10 mouse cellular contexts compared by ENCODE assay signal in the genomic region with DNA sequence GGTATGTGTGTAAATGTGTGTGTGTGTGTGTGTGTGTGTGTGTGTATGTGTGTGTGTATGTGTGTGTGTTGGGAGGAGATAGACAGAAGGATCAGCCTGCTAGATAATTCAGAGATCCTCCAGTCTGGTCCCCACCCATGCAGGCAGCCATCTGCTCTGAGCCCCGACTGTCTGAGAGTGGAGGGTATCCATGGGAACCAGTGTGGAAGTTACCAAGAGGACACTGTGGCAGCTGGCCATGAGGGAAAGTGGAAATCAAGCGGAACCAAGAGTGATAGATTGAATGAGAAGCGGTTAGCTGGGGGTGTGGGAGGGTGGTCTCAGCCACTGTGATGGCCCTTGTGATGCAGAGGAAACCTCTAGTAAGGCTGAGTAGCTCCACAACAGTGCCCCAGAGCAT. TPM values are rescaled to one million over a fixed set of nuclear protein-coding genes. Genes with fewer than 3 reads are reported as not detected.
DNase-seq lines count a peak whose midpoint lies in the region; ATAC-seq lines count a peak whose summit lies in the region.
"Had no signal": no experiment of that assay in that cellular context is flagged by ENCODE, and none has a peak within 500 bp of the region (broad histone marks: within the 10 kb centered on the region; RNA-seq: fewer than 3 reads in every experiment).

No protein-coding gene starts in this region.

- peak overlapping the region; percentile 76 for H3K27ac ChIP-seq in hindbrain, embryonic 13.5 days

- H3K4me1 ChIP-seq in hindbrain, embryonic 13.5 days (replicated peaks): peaks cover 36% of the 10 kb centered on the region

- no peaks in the 10 kb centered on the region for H3K9me3 ChIP-seq in hindbrain, embryonic 13.5 days

- WGBS in hindbrain, embryonic 13.5 days: 20% methylated on average over 3 of the region's 3 CpGs

- no peaks in the 10 kb centered on the region for H3K27me3 ChIP-seq in hindbrain, embryonic 13.5 days
- H3K27me3 ChIP-seq: Patski had no signal

- 0 out of 2 replicates have a peak overlapping the region, but pooled peaks have one; percentile 10 for H3K4me2 ChIP-seq in hindbrain, embryonic 13.5 days

- no peak for ATAC-seq in cerebellum, adult (ENCODE audit: insufficient number of reproducible peaks, low FRiP score, low TSS enrichment)
- peak; percentile 90 for ATAC-seq in hindbrain, embryonic 13.5 days (ENCODE audit: low FRiP score)
- ATAC-seq: Patski had no signal

- H3K9ac ChIP-seq in hindbrain, embryonic 13.5 days: no peak overlapping the region

- H3K36me3 ChIP-seq in hindbrain, embryonic 13.5 days: peaks cover 20% of the 10 kb centered on the region

- H3K4me3 ChIP-seq in hindbrain, embryonic 13.5 days: no peak overlapping the region

- peak; percentile 39 to 55 for DNase-seq in cerebellum, postnatal 25 days
- DNase-seq in mesoderm, embryonic 11.5 days (ENCODE audit: low read depth, low spot score): peak; percentile 80
- peak; percentile 68 to 71 for DNase-seq in right cerebral cortex, adult 2 months (ENCODE audit: low spot score in 2 of 2)
- no peak for DNase-seq in urinary bladder, postnatal 25 days (ENCODE audit: low spot score)
- no peak for DNase-seq in ovary, adult 18-20 months (ENCODE audit: low spot score)
- DNase-seq in kidney, postnatal 25 days: no peak
- DNase-seq: lung, postnatal 36 days had no signal

RNA-seq across cellular contexts. Expression of gene Map6, which starts 20.0 kb away (rescaled TPM):
- polyA plus RNA-seq in hindbrain, embryonic 13.5 days (2015; fragmentation: Nextera tagmentation; extraction: Ambion mirVana): 104 and 106 TPM in 2 replicates

RNA-seq across cellular contexts. Expression of gene Mogat2, which starts 48.9 kb away (rescaled TPM):
- 3.1 TPM in 2 replicates for polyA plus RNA-seq in hindbrain, embryonic 13.5 days (2015; fragmentation: Nextera tagmentation; extraction: Ambion mirVana)
- polyA plus RNA-seq: Patski had no signal

Comparison
In these comparisons a context has a peak if more than half of its experiments do, and no peak if none do; other contexts are left out.
1. DNase-seq: peak in cerebellum, postnatal 25 days (2 of 2), mesoderm, embryonic 11.5 days (single experiment) and right cerebral cortex, adult 2 months (2 of 2); none in urinary bladder, postnatal 25 days (single experiment), ovary, adult 18-20 months (single experiment) and kidney, postnatal 25 days (0 of 2).